Mouse (Mus musculus) embryonic fibroblast, embryonic 13.5 days (primary cell): ENCODE measurements at regions not wholly inside any gene's neighbourhood (a gene's known extent, or its start where the extent isn't known, plus 50 kb on each side); places are given as distances from the start of the nearest gene placed in this dataset.

ENCODE experiments used
- CTCF ChIP-seq: IDR thresholded peaks from 2 replicates; pipeline ENCODE4 v1.5.1; 2011; ENCODE audit warnings: mild to moderate bottlenecking, control low read depth, low read length, moderate library complexity, borderline replicate concordance; ENCODE audit not compliant: insufficient read depth
- POLR2A ChIP-seq: IDR thresholded peaks from 2 replicates; pipeline ENCODE4 v1.6.1; 2011; ENCODE audit warnings: low read depth, mild to moderate bottlenecking, control low read depth, low read length, moderate library complexity

DNA sequence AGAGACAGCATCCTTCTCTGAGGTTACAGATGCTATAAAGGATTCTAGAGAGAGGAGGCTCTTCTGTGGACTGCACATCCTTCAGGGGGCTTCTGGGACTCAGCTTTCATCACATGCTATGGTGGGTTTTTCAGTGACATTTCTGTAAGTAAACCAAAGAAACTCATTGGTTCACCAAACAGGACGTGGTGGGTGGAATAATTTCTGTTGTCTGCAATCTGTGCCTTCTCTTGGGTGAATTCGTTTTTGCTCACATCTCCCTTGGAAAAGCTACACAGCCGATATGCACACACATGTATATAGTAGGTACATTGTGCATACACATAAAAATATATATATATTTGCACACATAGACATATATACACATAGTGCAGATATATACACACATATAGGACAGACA lies 110.2 kb downstream of the Chst1 start:
- TF ChIP-seq CTCF (no peak), POLR2A (no peak)
